Mouse (Mus musculus): ENCODE measurements around the gene Samd1.

DNA sequence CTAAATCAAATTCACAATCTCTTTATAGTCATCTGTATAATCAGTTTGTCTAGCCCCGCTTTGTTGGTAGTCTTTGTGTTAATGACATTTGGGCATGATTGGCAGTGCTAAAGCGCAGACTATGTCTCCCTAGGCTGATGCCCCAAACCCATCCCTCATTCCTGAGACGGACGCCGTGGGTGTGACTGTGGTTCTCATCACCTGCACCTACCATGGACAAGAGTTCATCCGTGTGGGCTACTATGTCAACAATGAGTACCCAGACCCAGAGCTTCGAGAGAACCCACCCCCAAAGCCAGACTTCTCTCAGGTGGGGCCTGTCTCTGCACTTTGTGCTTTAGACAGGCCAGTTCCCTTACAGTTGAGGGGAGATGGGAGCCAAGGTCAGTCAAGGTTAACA is 29.8 kb upstream of the Samd1 start:
- no peak for TF ChIP-seq CTCF (IDR thresholded peaks at IDR 0.05; ENCODE audit: low read depth, low read length)
- TF ChIP-seq GATA1 (IDR thresholded peaks at IDR 0.05; ENCODE audit: borderline replicate concordance, low read length): no peak
- no peak for TF ChIP-seq TAL1 (conservative IDR thresholded peaks at IDR 0.05; ENCODE audit: low read depth, low read length)
- no peak for TF ChIP-seq POLR2AphosphoS5 (IDR thresholded peaks at IDR 0.05; ENCODE audit: insufficient replicate concordance, low read depth, low read length)
- TF ChIP-seq GATA2 (IDR thresholded peaks at IDR 0.05; ENCODE audit: borderline replicate concordance, low read depth, low read length): no peak
